Mouse (Mus musculus) liver, embryonic 14.5 days (tissue): ENCODE results near the gene Sh3bp2. TPM values are rescaled to one million over a fixed set of nuclear protein-coding genes. Genes with fewer than 3 reads are reported as not detected.
A peak's percentile ranks its signal among the peaks of the same experiment; 100 is the strongest.

ENCODE experiments used
- ATAC-seq: fragments of 200-750 bp; cut with Nextera tagmentation; 2 replicates; pipeline ENCODE4 v1.8.0; 2017; ENCODE audit warnings: moderate number of reproducible peaks, mild to moderate bottlenecking, moderate library complexity; ENCODE audit not compliant: insufficient read depth
- DNase-seq, 3 experiments: peaks; one replicate each; pipeline ENCODE4 v3.0.0-alpha.2; 2012 to 2013; ENCODE audit warnings: low read depth in 3 of 3, low spot score in 3 of 3
- H3K27ac ChIP-seq: fragments of 300-500 bp; sonication (generic); 2 replicates; pipeline ENCODE4 v1.5.1; 2014; ENCODE audit warnings: moderate library complexity, mild to moderate bottlenecking, control low read depth, inconsistent platforms
- H3K27me3 ChIP-seq: fragments of 300-500 bp; sonication (generic); 2 replicates; pipeline ENCODE4 v1.6.1; 2014; ENCODE audit warnings: mild to moderate bottlenecking, low read length, moderate library complexity; ENCODE audit not compliant: control insufficient read depth, insufficient read depth
- H3K36me3 ChIP-seq: fragments of 300-500 bp; sonication (generic); replicated peaks from 2 replicates; pipeline ENCODE4 v1.6.1; 2014; ENCODE audit warnings: low read depth; ENCODE audit not compliant: control insufficient read depth, insufficient read depth
- H3K4me1 ChIP-seq, 2 experiments: fragments of 200-500 bp in 1 of 2; fragments of 300-500 bp in 1 of 2; sonication (generic) in 1 of 2; replicated peaks; 2 replicates each; pipeline ENCODE4 v1.6.1; 2012 to 2014; ENCODE audit warnings: antibody characterized with exemption in 1 of 2, inconsistent platforms in 1 of 2, low read length in 1 of 2; ENCODE audit not compliant: control insufficient read depth in 2 of 2, insufficient read depth in 2 of 2
- H3K4me2 ChIP-seq: fragments of 300-500 bp; sonication (generic); 2 replicates; pipeline ENCODE4 v1.6.1; 2014; ENCODE audit warnings: low read depth, mild to moderate bottlenecking, control low read depth, moderate library complexity
- H3K4me3 ChIP-seq, 2 experiments: fragments of 200-500 bp in 1 of 2; fragments of 300-500 bp in 1 of 2; sonication (generic) in 1 of 2; 2 replicates each; pipeline ENCODE4 v1.5.1; 2012 to 2014; ENCODE audit warnings: low read depth in 2 of 2, low read length in 2 of 2, mild to moderate bottlenecking in 2 of 2, control low read depth in 1 of 2, inconsistent platforms in 1 of 2, moderate library complexity in 1 of 2; ENCODE audit not compliant: insufficient read depth in 1 of 2
- H3K9ac ChIP-seq: fragments of 300-500 bp; sonication (generic); replicated peaks from 2 replicates; pipeline ENCODE4 v1.6.1; 2014; ENCODE audit warnings: mild to moderate bottlenecking, control low read depth, moderate library complexity
- H3K9me3 ChIP-seq: fragments of 300-500 bp; sonication (generic); 2 replicates; pipeline ENCODE4 v1.6.1; 2016; ENCODE audit warnings: low read length, mixed read lengths; ENCODE audit not compliant: control insufficient read depth
- CTCF ChIP-seq: IDR thresholded peaks from 2 replicates; pipeline ENCODE4 v1.5.1; 2016; ENCODE audit warnings: antibody characterized with exemption, low read depth, control low read depth
- EP300 ChIP-seq: IDR thresholded peaks from 2 replicates; pipeline ENCODE4 v1.6.1; 2016; ENCODE audit warnings: antibody characterized with exemption, low read depth
- WGBS: fragments of 180-500 bp; shearing (Covaris S2); extraction: QIAGEN DNeasy Blood & Tissue Kit; methylation state at CpG from one replicate; pipeline ENCODE4 v1.1.7; 2014; ENCODE audit not compliant: insufficient replicate concordance; 5-methylcytosine and 5-hydroxymethylcytosine counted together
- polyA plus RNA-seq, 2 experiments: library from polyadenylated mRNA; depleted of rRNA in 1 of 2; stranded (reverse) in 1 of 2; unstranded in 1 of 2; fragments of >200 nt; fragmentation: Nextera tagmentation in 1 of 2; extraction: Ambion mirVana in 1 of 2; gene quantifications; 2 replicates each; pipeline versions ENCODE4 v1.2.1 to v1.2.3; 2012 to 2014

Gene Sh3bp2
- polyA plus RNA-seq, 2 experiments, result 4.9 to 5.2 TPM

DNA sequence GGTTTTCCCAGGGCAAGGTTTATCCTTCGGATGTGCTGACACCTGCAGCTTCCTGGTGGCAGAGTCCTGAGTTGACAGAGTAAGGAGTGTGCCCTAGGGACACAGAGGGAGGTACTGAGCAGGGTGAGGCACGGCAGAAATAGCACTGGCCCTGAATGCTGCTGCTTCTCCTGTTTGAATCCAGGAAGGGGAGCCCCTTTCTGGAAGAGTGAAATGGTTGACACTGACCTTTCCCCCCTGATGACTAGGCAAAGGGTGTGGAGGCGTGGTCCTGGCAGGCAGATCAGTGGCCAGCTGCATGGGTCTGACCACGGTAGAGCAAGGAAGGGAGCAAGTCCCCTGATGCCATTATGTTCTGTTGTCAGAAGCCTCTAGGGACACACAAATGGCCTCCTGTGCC lies 5.0 kb downstream of the Sh3bp2 start:
- 24% methylated on average over 4 of the region's 4 CpGs for WGBS
- Histone ChIP-seq H3K4me2 (no peak overlapping the region), H3K4me1 (peaks cover 7 to 33% of the 10 kb centered on the region in 2 experiments), H3K27ac (no peak overlapping the region), H3K4me3 (no peak overlapping the region), H3K27me3 (no peaks in the 10 kb centered on the region; the same call in 1 of the 2 replicates), H3K9ac (no peak overlapping the region), H3K36me3 (no peaks in the 10 kb centered on the region), H3K9me3 (no peaks in the 10 kb centered on the region)
- TF ChIP-seq CTCF, result 0 out of 2 replicates have a peak, but pooled peaks have one; percentile 6
- no peak for TF ChIP-seq EP300
- ATAC-seq, result no peak
- no peak for DNase-seq

DNA sequence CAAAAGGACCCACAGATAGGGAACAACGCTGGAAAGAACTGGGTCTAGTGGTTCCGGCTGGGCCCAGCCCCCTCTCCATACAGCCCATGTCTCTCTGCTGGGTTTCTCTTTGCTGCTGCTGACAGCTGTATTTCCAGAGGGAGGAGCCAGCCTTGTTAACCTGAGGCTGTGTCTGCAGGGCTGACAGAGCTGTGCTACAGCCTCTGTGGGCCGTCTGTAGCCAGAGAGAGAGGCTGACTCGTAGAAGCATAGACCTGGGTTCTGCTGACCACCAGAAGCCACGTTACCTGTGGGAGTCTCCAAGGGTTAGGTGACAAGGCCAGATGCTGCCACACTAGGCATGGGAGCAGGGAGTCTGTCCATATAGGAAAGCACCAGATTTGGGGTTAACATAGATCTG lies 7.4 kb downstream of the Sh3bp2 start:
- Histone ChIP-seq H3K4me2 (no peak overlapping the region), H3K36me3 (no peaks in the 10 kb centered on the region), H3K4me3 (no peak overlapping the region), H3K27me3 (no peaks in the 10 kb centered on the region), H3K9me3 (no peaks in the 10 kb centered on the region), H3K4me1 (peaks cover 0 to 20% of the 10 kb centered on the region in 2 experiments; a peak in 3 of 4 replicates), H3K9ac (no peak overlapping the region), H3K27ac (no peak overlapping the region)
- DNase-seq (no peak), ATAC-seq (no peak)
- 67% methylated on average over 5 of the region's 5 CpGs for WGBS
- TF ChIP-seq CTCF (no peak), EP300 (no peak)

DNA sequence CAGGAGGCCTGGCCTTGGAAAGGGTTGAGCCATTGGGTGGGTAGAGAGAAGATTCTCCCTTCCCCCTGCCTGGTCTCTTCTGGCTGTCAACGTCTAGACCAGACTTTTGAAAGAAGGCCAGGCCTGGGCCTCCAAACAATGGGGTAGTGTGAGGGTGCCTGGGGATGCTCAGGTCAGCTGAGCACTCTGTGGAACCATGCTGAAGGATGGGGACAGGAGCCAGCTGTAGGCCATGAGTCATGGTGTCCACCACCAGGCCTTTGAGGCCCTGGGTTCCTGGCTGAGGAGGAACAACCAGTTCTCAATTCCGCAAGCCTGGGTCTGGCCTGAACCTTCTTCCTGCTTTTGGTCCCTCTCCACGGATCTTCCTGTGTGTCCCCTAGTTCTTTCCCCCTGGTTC lies 8.2 kb downstream of the Sh3bp2 start:
- no peak for TF ChIP-seq CTCF
- no peak for TF ChIP-seq EP300
- DNase-seq (no peak), ATAC-seq (no peak)
- Histone ChIP-seq H3K9me3 (no peaks in the 10 kb centered on the region), H3K27ac (no peak overlapping the region), H3K36me3 (no peaks in the 10 kb centered on the region), H3K4me1 (peaks cover 0 to 20% of the 10 kb centered on the region in 2 experiments; a peak in 3 of 4 replicates), H3K9ac (no peak overlapping the region), H3K4me2 (no peak overlapping the region), H3K27me3 (no peaks in the 10 kb centered on the region), H3K4me3 (no peak overlapping the region)
- WGBS, result 62% methylated on average over 3 of the region's 3 CpGs

DNA sequence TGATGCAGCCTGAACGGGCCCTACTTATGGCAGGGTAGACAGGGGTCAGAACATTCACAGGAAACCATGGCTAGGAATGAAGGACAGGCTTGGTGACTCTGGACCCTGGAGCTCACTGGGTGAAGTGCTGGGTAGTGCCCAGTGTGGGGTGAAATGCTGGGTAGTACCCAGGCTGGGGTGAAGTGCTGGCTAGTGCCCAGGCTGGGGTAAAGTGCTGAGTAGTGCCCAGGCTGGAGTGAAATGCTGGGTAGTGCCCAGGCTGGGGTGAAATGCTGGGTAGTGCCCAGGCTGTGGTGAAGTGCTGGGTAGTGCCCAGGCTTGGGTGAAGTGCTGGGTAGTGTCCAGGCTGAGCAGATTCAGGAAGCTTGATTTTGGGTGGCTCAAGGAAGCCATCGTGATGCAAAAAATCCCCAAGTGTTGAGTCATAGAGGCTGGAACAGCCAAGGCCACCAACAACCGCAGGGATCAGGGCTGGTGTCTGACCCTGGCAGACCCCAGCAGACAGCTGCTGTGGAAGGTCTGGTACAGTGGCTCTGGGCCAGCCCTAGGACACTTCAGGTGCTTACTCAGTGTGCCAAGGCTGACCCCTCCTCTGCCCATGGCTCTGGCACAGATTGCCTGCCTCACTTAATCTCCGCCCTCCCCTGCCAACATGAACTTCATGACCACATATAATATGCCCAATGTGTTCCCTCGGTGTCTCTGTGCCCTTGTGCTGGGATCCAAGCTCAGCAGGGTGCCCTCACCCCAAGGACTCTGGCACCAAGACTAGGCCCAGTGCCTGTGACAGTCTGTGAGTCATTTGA lies 9.3 kb downstream of the Sh3bp2 start:
- H3K36me3 ChIP-seq, result no peaks in the 10 kb centered on the region
- H3K4me3 ChIP-seq, result no peak overlapping the region
- no peak overlapping the region for H3K4me2 ChIP-seq
- peaks cover 0 to 20% of the 10 kb centered on the region in 2 experiments; a peak in 3 of 4 replicates for H3K4me1 ChIP-seq
- H3K27me3 ChIP-seq, result no peaks in the 10 kb centered on the region
- ATAC-seq, result no peak
- no peak for DNase-seq
- TF ChIP-seq CTCF, result no peak
- TF ChIP-seq EP300, result no peak
- 69% methylated on average over 5 of the region's 5 CpGs for WGBS
- no peak overlapping the region for H3K9ac ChIP-seq
- H3K27ac ChIP-seq, result no peak overlapping the region
- H3K9me3 ChIP-seq, result no peaks in the 10 kb centered on the region

DNA sequence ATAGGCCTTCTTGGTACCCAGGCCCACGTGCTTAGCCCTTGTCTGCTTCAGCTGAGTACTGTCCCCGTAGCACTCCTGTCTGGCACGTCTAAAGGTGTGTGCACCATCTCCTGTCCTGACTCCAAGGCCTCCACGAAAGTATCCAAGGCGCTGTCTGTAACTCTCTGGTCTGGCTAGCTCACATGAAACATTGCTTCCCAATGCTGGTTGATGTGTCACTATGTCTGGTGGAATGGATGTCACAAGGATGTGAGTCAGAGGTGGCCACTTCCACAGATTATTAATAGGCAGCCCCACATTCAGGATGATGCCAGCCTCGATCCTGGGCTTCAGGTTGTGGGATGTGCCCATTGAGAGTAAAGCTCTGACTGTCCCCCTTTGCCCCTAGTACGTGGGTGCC lies 10.2 kb downstream of the Sh3bp2 start:
- TF ChIP-seq CTCF (no peak), EP300 (no peak)
- Histone ChIP-seq H3K9ac (no peak overlapping the region), H3K4me1 (peaks cover 0 to 14% of the 10 kb centered on the region in 2 experiments; a peak in 3 of 4 replicates), H3K27ac (no peak overlapping the region), H3K4me2 (no peak overlapping the region), H3K9me3 (no peaks in the 10 kb centered on the region), H3K27me3 (no peaks in the 10 kb centered on the region), H3K4me3 (no peak overlapping the region), H3K36me3 (no peaks in the 10 kb centered on the region)
- 74% methylated on average over 7 of the region's 7 CpGs for whole genome bisulfite sequencing
- ATAC-seq (no peak), DNase-seq (no peak)
